Mouse (Mus musculus): ENCODE results near the gene Armc12. TPM values are rescaled to one million over a fixed set of nuclear protein-coding genes. Genes with fewer than 3 reads are reported as not detected.

Armc12 gene
- polyA plus RNA-seq, 1 experiment from 2014 or later: not detected

- Histone ChIP-seq H3K4me1 (ENCODE audit: insufficient read depth) (no peaks in the 10 kb centered on the region; the same call in 1 of the 2 replicates), H3K27ac (ENCODE audit: low read depth) (no peak overlapping the region), H3K27me3 (ENCODE audit: insufficient read depth, low read length) (no peaks in the 10 kb centered on the region), H3K9me3 (ENCODE audit: low read length) (no peaks in the 10 kb centered on the region), H3K9ac (replicated peaks) (no peak overlapping the region), H3K4me3 (ENCODE audit: low read depth, low read length) (no peak overlapping the region), H3K36me3 (replicated peaks; ENCODE audit: insufficient read depth, low read length) (peaks cover 30% of the 10 kb centered on the region), H3K4me2 (ENCODE audit: low read depth, low read length) (no peak overlapping the region)
- DNase-seq: no peak
- 80% methylated on average over 3 of the region's 3 CpGs for WGBS (ENCODE audit: insufficient replicate concordance)
- TF ChIP-seq CTCF (IDR thresholded peaks at IDR 0.05; ENCODE audit: low read depth): no peak
- TF ChIP-seq EP300 (IDR thresholded peaks at IDR 0.05; ENCODE audit: low read depth): no peak
- no peak for ATAC-seq
These were observed 55.9 kb downstream of the Armc12 start for GRCm38 (mm10) chr17:28586509-28586908.

GRCm38 (mm10) chr17:28588591-28588990, 58.0 kb downstream of the Armc12 start:
- H3K9me3 ChIP-seq (ENCODE audit: low read length): no peaks in the 10 kb centered on the region
- H3K36me3 ChIP-seq (replicated peaks; ENCODE audit: insufficient read depth, low read length): peaks cover 50% of the 10 kb centered on the region
- no peak for TF ChIP-seq CTCF (IDR thresholded peaks at IDR 0.05; ENCODE audit: low read depth)
- TF ChIP-seq EP300 (IDR thresholded peaks at IDR 0.05; ENCODE audit: low read depth): no peak
- no peaks in the 10 kb centered on the region; the same call in 1 of the 2 replicates for H3K4me1 ChIP-seq (ENCODE audit: insufficient read depth)
- no peaks in the 10 kb centered on the region for H3K27me3 ChIP-seq (ENCODE audit: insufficient read depth, low read length)
- no peak overlapping the region for H3K4me3 ChIP-seq (ENCODE audit: low read depth, low read length)
- no peak for DNase-seq
- 61% methylated on average over 2 of the region's 2 CpGs for WGBS (ENCODE audit: insufficient replicate concordance)
- H3K4me2 ChIP-seq (ENCODE audit: low read depth, low read length): peak overlapping the region; percentile 18; the same call in 1 of the 2 replicates
- peak overlapping the region; percentile 16; the same call in 1 of the 2 replicates for H3K27ac ChIP-seq (ENCODE audit: low read depth)
- no peak overlapping the region for H3K9ac ChIP-seq (replicated peaks)
- ATAC-seq: no peak

Small RNAs within 50 kb of the gene (microRNA-seq; reads per million reads assigned to microRNA genes)
- not detected for gene Gm25195
- not detected for gene Mir6969

Other genes starting within 250 kb of the Armc12 start
- 6.7 and 7.1 TPM in 2 replicates for gene Fance, start 217.3 kb upstream of the Armc12 start, polyA plus RNA-seq (2015; fragmentation: Nextera tagmentation; extraction: Ambion mirVana)
- 296 and 311 TPM in 2 replicates for gene Rpl10a, start 202.3 kb upstream of the Armc12 start, polyA plus RNA-seq (2015; fragmentation: Nextera tagmentation; extraction: Ambion mirVana)
- 0.79 and 1.2 TPM in 2 replicates for gene Tead3, start 180.0 kb upstream of the Armc12 start, polyA plus RNA-seq (2015; fragmentation: Nextera tagmentation; extraction: Ambion mirVana)
- gene Tulp1, start 165.6 kb upstream of the Armc12 start, polyA plus RNA-seq (2015; fragmentation: Nextera tagmentation; extraction: Ambion mirVana): 0.18 and 0.33 TPM in 2 replicates
- gene Fkbp5, start 13.3 kb upstream of the Armc12 start, polyA plus RNA-seq (2015; fragmentation: Nextera tagmentation; extraction: Ambion mirVana): 25.9 and 29.0 TPM in 2 replicates
- gene Clpsl2, start 18.6 kb downstream of the Armc12 start, polyA plus RNA-seq (2015; fragmentation: Nextera tagmentation; extraction: Ambion mirVana): not detected in 2 replicates
- 1.2 and 26.9 TPM in 2 replicates for gene Clps, start 30.0 kb downstream of the Armc12 start, polyA plus RNA-seq (2015; fragmentation: Nextera tagmentation; extraction: Ambion mirVana)
- not detected in 2 replicates for gene Lhfpl5, start 44.8 kb downstream of the Armc12 start, polyA plus RNA-seq (2015; fragmentation: Nextera tagmentation; extraction: Ambion mirVana)
- 20.9 and 21.7 TPM in 2 replicates for gene Srpk1, start 91.9 kb downstream of the Armc12 start, polyA plus RNA-seq (2015; fragmentation: Nextera tagmentation; extraction: Ambion mirVana)
- gene Slc26a8, start 159.4 kb downstream of the Armc12 start, polyA plus RNA-seq (2015; fragmentation: Nextera tagmentation; extraction: Ambion mirVana): 0.32 and 0.51 TPM in 2 replicates
- gene Mapk14, start 160.5 kb downstream of the Armc12 start, polyA plus RNA-seq (2015; fragmentation: Nextera tagmentation; extraction: Ambion mirVana): 23.6 and 24.5 TPM in 2 replicates
- 0.80 and 1.1 TPM in 2 replicates for gene AC170998.1, start 195.3 kb downstream of the Armc12 start, polyA plus RNA-seq (2015; fragmentation: Nextera tagmentation; extraction: Ambion mirVana)
- 25.2 and 27.6 TPM in 2 replicates for gene Mapk13, start 238.5 kb downstream of the Armc12 start, polyA plus RNA-seq (2015; fragmentation: Nextera tagmentation; extraction: Ambion mirVana)